Mouse (Mus musculus) brain, embryonic 14.5 days (tissue): ENCODE measurements around the gene 1700093K21Rik.

Experiments used
- CTCF ChIP-seq: fragments of 200-500 bp; IDR thresholded peaks from 2 replicates; pipeline ENCODE4 v1.5.1; 2012; ENCODE audit warnings: inconsistent platforms, mild to moderate bottlenecking, moderate library complexity, borderline replicate concordance; ENCODE audit not compliant: insufficient read depth, insufficient read length; ENCODE audit errors: extremely low read depth
- POLR2A ChIP-seq: fragments of 200-500 bp; IDR thresholded peaks from 2 replicates; pipeline ENCODE4 v1.6.1; 2012; ENCODE audit warnings: mild to moderate bottlenecking, inconsistent platforms, borderline replicate concordance; ENCODE audit not compliant: poor library complexity, insufficient read depth, insufficient read length, severe bottlenecking; ENCODE audit errors: extremely low read depth

GRCm38 (mm10) chr11:23496661-23497060 lies 24.3 kb downstream of the 1700093K21Rik start:
- no peak for TF ChIP-seq POLR2A
- no peak for TF ChIP-seq CTCF
